Mouse (Mus musculus): ENCODE data around the gene Gse1. TPM values are rescaled to one million over a fixed set of nuclear protein-coding genes. Genes with fewer than 3 reads are reported as not detected.

Gse1 gene
- polyA plus RNA-seq, 1 experiment from 2014 or later, result 6.9 TPM

GRCm38 (mm10) chr8:120539775-120540625 is 311.7 kb downstream of the Gse1 start:
- Histone ChIP-seq H3K9me3 (replicated peaks; ENCODE audit: control insufficient read depth, low read length) (no peaks in the 10 kb centered on the region), H3K4me3 (replicated peaks; ENCODE audit: low read length) (peak overlapping the region; percentile 66), H3K27me3 (ENCODE audit: control insufficient read depth, insufficient read depth, low read length) (no peaks in the 10 kb centered on the region), H3K27ac (ENCODE audit: low read length) (peak overlapping the region; percentile 95), H3K4me1 (ENCODE audit: control insufficient read depth, insufficient read depth, low read length) (peaks cover 68% of the 10 kb centered on the region), H3K36me3 (ENCODE audit: control insufficient read depth, insufficient read depth, low read length) (no peaks in the 10 kb centered on the region), H3K9ac (ENCODE audit: low read length) (peak overlapping the region; percentile 81), H3K4me2 (ENCODE audit: low read depth, low read length) (peak overlapping the region; percentile 98)
- no peak for ATAC-seq (ENCODE audit: insufficient read depth, low FRiP score)
- 41% methylated on average over 23 of the region's 23 CpGs for WGBS

GRCm38 (mm10) chr8:120542995-120543394 is 314.7 kb downstream of the Gse1 start:
- no peaks in the 10 kb centered on the region for H3K36me3 ChIP-seq (ENCODE audit: control insufficient read depth, insufficient read depth, low read length)
- ATAC-seq (ENCODE audit: insufficient read depth, low FRiP score), result no peak
- H3K27ac ChIP-seq (ENCODE audit: low read length), result peak overlapping the region; percentile 39; the same call in 1 of the 2 replicates
- no peaks in the 10 kb centered on the region for H3K27me3 ChIP-seq (ENCODE audit: control insufficient read depth, insufficient read depth, low read length)
- WGBS, result 25% methylated on average over 13 of the region's 13 CpGs
- no peak overlapping the region for H3K4me2 ChIP-seq (ENCODE audit: low read depth, low read length)
- H3K9me3 ChIP-seq (replicated peaks; ENCODE audit: control insufficient read depth, low read length), result no peaks in the 10 kb centered on the region
- H3K9ac ChIP-seq (ENCODE audit: low read length), result no peak overlapping the region
- peaks cover 72% of the 10 kb centered on the region for H3K4me1 ChIP-seq (ENCODE audit: control insufficient read depth, insufficient read depth, low read length)
- no peak overlapping the region for H3K4me3 ChIP-seq (replicated peaks; ENCODE audit: low read length)

DNA sequence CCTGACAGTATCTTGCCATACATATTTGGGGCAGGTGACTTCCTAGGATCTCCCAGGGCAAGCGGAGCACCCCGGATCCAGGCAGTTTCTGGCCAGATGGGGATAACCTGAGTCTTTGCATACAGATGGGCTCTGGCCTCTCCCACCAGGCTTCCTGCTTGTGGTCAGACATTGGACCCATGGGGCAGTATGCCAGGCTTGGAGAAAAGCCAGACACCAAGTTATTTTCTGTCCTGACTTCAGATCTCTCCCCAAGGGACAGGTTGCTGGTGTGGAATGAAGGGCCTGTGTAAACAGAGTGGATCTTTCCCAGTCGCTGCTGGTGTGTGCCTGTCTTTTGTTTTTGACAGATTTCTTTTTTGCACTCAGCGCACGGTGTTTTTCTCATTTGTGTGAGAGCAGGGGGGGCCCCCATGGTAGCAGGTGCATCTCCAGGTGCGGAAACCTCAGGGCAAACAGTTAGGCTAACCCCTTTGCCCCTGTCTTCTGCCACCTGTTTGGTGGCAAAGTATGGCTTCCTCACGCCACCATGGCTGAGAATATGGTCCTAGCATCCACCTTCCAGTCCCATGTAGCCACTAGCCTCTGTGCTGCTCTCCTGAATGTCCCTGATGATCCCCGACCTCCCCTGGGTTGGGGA is 315.3 kb downstream of the Gse1 start:
- Histone ChIP-seq H3K27ac (ENCODE audit: low read length) (peak overlapping the region; percentile 39; the same call in 1 of the 2 replicates), H3K4me2 (ENCODE audit: low read depth, low read length) (no peak overlapping the region)
- 50% methylated on average over 8 of the region's 8 CpGs for WGBS

GRCm38 (mm10) chr8:120544155-120544554 is 315.9 kb downstream of the Gse1 start:
- Histone ChIP-seq H3K4me2 (ENCODE audit: low read depth, low read length) (no peak overlapping the region), H3K4me1 (ENCODE audit: control insufficient read depth, insufficient read depth, low read length) (peaks cover 72% of the 10 kb centered on the region)

More for the DNA sequence above, 315.3 kb downstream of the Gse1 start:
- Histone ChIP-seq H3K9me3 (replicated peaks; ENCODE audit: control insufficient read depth, low read length) (no peaks in the 10 kb centered on the region), H3K4me3 (replicated peaks; ENCODE audit: low read length) (no peak overlapping the region), H3K27me3 (ENCODE audit: control insufficient read depth, insufficient read depth, low read length) (no peaks in the 10 kb centered on the region), H3K4me1 (ENCODE audit: control insufficient read depth, insufficient read depth, low read length) (peaks cover 72% of the 10 kb centered on the region), H3K36me3 (ENCODE audit: control insufficient read depth, insufficient read depth, low read length) (no peaks in the 10 kb centered on the region), H3K9ac (ENCODE audit: low read length) (no peak overlapping the region)
- no peak for ATAC-seq (ENCODE audit: insufficient read depth, low FRiP score)

DNA sequence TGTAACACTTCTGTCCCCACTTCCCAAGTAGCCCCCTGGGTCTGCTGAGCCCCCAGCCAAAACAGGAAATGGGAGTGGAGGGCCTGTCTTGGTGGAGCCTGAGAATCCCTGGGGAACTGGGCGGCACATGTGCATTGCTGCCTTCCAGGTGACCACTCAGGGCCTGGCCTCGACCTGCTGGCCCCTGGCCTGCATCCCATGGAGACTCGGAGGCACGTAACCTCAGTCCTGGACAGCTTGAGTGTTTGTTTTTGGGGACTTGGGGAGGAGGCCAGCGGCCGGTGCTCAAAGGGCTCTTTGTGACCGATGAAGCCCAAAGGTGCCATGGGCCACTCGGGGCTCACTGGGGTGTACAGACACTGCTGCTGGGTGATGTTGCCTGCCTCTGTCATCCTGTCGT is 319.3 kb downstream of the Gse1 start:
- 64% methylated on average over 9 of the region's 9 CpGs for WGBS
- no peak overlapping the region for H3K9ac ChIP-seq (ENCODE audit: low read length)
- no peaks in the 10 kb centered on the region for H3K27me3 ChIP-seq (ENCODE audit: control insufficient read depth, insufficient read depth, low read length)
- peaks cover 72% of the 10 kb centered on the region for H3K4me1 ChIP-seq (ENCODE audit: control insufficient read depth, insufficient read depth, low read length)
- no peaks in the 10 kb centered on the region for H3K9me3 ChIP-seq (replicated peaks; ENCODE audit: control insufficient read depth, low read length)
- H3K36me3 ChIP-seq (ENCODE audit: control insufficient read depth, insufficient read depth, low read length), result no peaks in the 10 kb centered on the region
- ATAC-seq (ENCODE audit: insufficient read depth, low FRiP score), result no peak
- no peak overlapping the region for H3K27ac ChIP-seq (ENCODE audit: low read length)
- H3K4me3 ChIP-seq (replicated peaks; ENCODE audit: low read length), result no peak overlapping the region
- no peak overlapping the region for H3K4me2 ChIP-seq (ENCODE audit: low read depth, low read length)

More at GRCm38 (mm10) chr8:120544155-120544554, 315.9 kb downstream of the Gse1 start:
- no peaks in the 10 kb centered on the region for H3K9me3 ChIP-seq (replicated peaks; ENCODE audit: control insufficient read depth, low read length)
- no peak overlapping the region for H3K4me3 ChIP-seq (replicated peaks; ENCODE audit: low read length)
- WGBS, result 63% methylated on average over 5 of the region's 5 CpGs
- no peaks in the 10 kb centered on the region for H3K27me3 ChIP-seq (ENCODE audit: control insufficient read depth, insufficient read depth, low read length)
- no peaks in the 10 kb centered on the region for H3K36me3 ChIP-seq (ENCODE audit: control insufficient read depth, insufficient read depth, low read length)
- no peak for ATAC-seq (ENCODE audit: insufficient read depth, low FRiP score)
- 0 out of 2 replicates have a peak overlapping the region, but pooled peaks have one; percentile 10 for H3K27ac ChIP-seq (ENCODE audit: low read length)
- no peak overlapping the region for H3K9ac ChIP-seq (ENCODE audit: low read length)

- Histone ChIP-seq H3K27ac (ENCODE audit: low read length) (no peak overlapping the region), H3K4me3 (replicated peaks; ENCODE audit: low read length) (no peak overlapping the region), H3K9ac (ENCODE audit: low read length) (peak overlapping the region; percentile 26; the same call in 1 of the 2 replicates), H3K4me1 (ENCODE audit: control insufficient read depth, insufficient read depth, low read length) (peaks cover 64% of the 10 kb centered on the region), H3K36me3 (ENCODE audit: control insufficient read depth, insufficient read depth, low read length) (no peaks in the 10 kb centered on the region), H3K27me3 (ENCODE audit: control insufficient read depth, insufficient read depth, low read length) (no peaks in the 10 kb centered on the region), H3K9me3 (replicated peaks; ENCODE audit: control insufficient read depth, low read length) (no peaks in the 10 kb centered on the region), H3K4me2 (ENCODE audit: low read depth, low read length) (no peak overlapping the region)
- no peak for ATAC-seq (ENCODE audit: insufficient read depth, low FRiP score)
- 63% methylated on average over 16 of the region's 16 CpGs for WGBS
Observed at GRCm38 (mm10) chr8:120548313-120548761, 320.1 kb downstream of the Gse1 start.

DNA sequence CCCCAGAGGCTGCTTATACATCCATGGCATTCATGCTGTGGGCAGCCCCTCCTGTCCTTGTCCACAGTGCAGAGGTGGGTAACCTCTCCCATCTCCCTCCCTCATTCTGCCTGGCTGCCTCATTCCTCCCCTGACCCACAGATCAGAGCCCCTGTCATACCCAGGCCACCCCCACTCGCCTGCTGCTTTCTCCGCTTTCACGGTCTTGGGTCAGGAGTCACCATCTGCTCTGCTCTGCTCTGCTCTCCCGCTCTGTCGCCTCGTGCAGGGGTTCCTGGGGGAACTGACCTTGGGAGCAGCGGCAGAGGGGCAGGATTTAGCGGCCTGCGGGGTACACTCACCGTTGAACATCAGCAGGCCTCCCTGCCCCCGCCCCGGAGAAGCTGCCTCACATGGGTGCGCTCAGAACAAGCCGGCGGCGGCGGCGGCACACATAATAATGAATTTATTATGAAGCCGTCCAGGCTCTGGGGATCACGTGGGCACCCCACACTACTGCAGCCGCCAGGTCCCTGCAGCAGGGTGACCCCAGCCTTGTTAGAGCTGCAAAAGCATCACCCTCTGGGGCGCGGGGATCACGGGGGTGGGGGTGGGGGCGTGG is 321.2 kb downstream of the Gse1 start:
- Histone ChIP-seq H3K9me3 (replicated peaks; ENCODE audit: control insufficient read depth, low read length) (no peaks in the 10 kb centered on the region), H3K27ac (ENCODE audit: low read length) (peak overlapping the region; percentile 43; the same call in 1 of the 2 replicates), H3K27me3 (ENCODE audit: control insufficient read depth, insufficient read depth, low read length) (no peaks in the 10 kb centered on the region), H3K36me3 (ENCODE audit: control insufficient read depth, insufficient read depth, low read length) (0 out of 2 replicates have a peak, but pooled peaks cover 3% of the 10 kb centered on the region), H3K4me2 (ENCODE audit: low read depth, low read length) (peak overlapping the region; percentile 6; the same call in 1 of the 2 replicates), H3K4me1 (ENCODE audit: control insufficient read depth, insufficient read depth, low read length) (peaks cover 58% of the 10 kb centered on the region), H3K9ac (ENCODE audit: low read length) (peak overlapping the region; percentile 46), H3K4me3 (replicated peaks; ENCODE audit: low read length) (no peak overlapping the region)
- WGBS, result 18% methylated on average over 25 of the region's 25 CpGs
- peak; percentile 18; the same call in 1 of the 2 replicates for ATAC-seq (ENCODE audit: insufficient read depth, low FRiP score)

- H3K4me2 ChIP-seq (ENCODE audit: low read depth, low read length), result peak overlapping the region; percentile 6; the same call in 1 of the 2 replicates
- peak; percentile 29; the same call in 1 of the 2 replicates for ATAC-seq (ENCODE audit: insufficient read depth, low FRiP score)
- 0 out of 2 replicates have a peak, but pooled peaks cover 3% of the 10 kb centered on the region for H3K36me3 ChIP-seq (ENCODE audit: control insufficient read depth, insufficient read depth, low read length)
- WGBS, result 38% methylated on average over 11 of the region's 11 CpGs
- no peaks in the 10 kb centered on the region for H3K9me3 ChIP-seq (replicated peaks; ENCODE audit: control insufficient read depth, low read length)
- H3K9ac ChIP-seq (ENCODE audit: low read length), result 0 out of 2 replicates have a peak overlapping the region, but pooled peaks have one; percentile 46
- H3K27me3 ChIP-seq (ENCODE audit: control insufficient read depth, insufficient read depth, low read length), result no peaks in the 10 kb centered on the region
- peak overlapping the region; percentile 49; the same call in 1 of the 2 replicates for H3K27ac ChIP-seq (ENCODE audit: low read length)
- no peak overlapping the region for H3K4me3 ChIP-seq (replicated peaks; ENCODE audit: low read length)
- peaks cover 58% of the 10 kb centered on the region for H3K4me1 ChIP-seq (ENCODE audit: control insufficient read depth, insufficient read depth, low read length)
Observed at GRCm38 (mm10) chr8:120549922-120550321, 321.7 kb downstream of the Gse1 start.

All from stomach, embryonic 16.5 days (tissue).